Mouse (Mus musculus) adrenal gland, adult 2 months (tissue): ENCODE measurements around the gene Cacna1a. TPM values are rescaled to one million over a fixed set of nuclear protein-coding genes. Genes with fewer than 3 reads are reported as not detected.

Source experiments
- DNase-seq: peaks from one replicate; pipeline ENCODE4 v3.0.0; 2021
- polyA plus RNA-seq: library from polyadenylated mRNA; depleted of rRNA; stranded (reverse); fragments of >200 nt; gene quantifications from 2 replicates; pipeline ENCODE4 v1.2.3, GENCODE M21; 2012
- total RNA-seq, 2 experiments: library from RNA; stranded (reverse); gene quantifications; 2 replicates each; pipeline ENCODE4 v1.2.3; 2021

Gene Cacna1a
- total and polyA plus RNA-seq, 3 experiments, result 5.6 to 41.6 (median 7.8) TPM

DNA sequence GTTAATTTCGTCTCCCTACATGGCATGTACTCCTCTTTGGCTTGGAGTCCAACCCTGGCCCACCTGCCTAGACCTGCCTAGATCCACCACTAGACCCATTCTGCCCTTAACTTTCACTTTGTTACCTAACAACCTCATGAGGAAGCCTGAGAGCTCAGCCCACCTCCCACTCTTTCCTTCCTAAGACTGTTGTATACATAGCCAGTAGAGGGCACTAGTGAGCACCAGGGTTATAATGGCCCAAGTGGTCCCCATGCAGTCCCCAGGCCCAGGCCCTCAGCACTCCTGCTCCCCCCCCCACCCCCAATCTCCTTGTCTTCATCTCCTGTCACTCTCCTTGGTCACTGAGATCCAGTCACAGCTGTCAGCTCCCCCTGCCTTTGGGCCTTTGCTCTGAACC lies 86.2 kb downstream of the Cacna1a start:
- DNase-seq, result no peak

DNA sequence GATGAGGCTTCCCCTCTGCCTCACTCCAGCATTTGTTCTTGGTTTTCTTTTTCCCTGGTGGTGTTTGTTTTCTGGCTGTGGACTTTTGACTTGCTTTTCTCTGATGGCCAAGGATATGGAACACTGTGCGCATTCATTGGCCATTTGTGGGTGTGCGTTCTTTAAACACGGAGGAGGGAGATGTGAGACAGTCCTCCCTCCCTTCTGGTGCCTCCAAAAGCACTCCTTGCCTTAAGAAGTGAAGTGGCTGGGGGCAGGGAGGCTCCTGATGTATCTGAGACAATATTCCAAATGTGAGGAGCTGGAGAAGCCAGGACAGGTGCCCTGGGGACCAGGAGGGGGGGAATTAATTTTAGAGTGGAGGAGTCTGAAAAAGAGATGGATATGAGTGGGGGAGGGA lies 89.1 kb downstream of the Cacna1a start:
- DNase-seq, result no peak

- no peak for DNase-seq
Measured at GRCm38 (mm10) chr8:84483004-84483403, 94.8 kb downstream of the Cacna1a start.

- DNase-seq, result no peak
Measured at GRCm38 (mm10) chr8:84485366-84485765, 97.1 kb downstream of the Cacna1a start.

- peak; percentile 25 for DNase-seq
Measured at GRCm38 (mm10) chr8:84485864-84486263, 97.6 kb downstream of the Cacna1a start.

- DNase-seq, result no peak
Measured at GRCm38 (mm10) chr8:84489223-84489622, 101.0 kb downstream of the Cacna1a start.

DNA sequence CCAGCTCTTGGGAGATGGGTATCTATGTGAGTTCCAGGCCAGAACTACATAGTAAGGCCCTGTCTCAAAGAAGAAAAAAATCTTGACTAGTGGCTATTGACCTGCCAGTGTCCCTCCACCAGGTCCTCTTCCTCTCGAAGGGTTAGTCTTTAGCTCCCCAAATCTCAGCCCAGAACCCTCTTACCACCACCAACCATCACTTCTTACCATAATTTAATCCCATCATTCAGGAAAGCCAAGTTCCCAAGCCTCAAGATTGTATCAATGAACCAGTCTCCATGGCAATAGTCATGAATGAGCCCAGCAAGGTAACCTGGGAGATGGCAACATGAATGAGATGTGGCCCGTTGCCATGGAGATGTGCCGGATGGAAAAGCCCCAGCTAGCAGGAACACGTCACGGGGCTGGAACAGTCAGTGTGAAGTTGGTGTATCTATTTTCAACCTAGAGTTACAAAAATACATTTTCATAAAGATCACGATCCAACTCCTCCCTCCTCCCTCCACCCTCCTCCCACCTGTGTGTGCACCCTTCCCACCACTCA lies 106.4 kb downstream of the Cacna1a start:
- DNase-seq, result no peak

GRCm38 (mm10) chr8:84501181-84501580 lies 112.9 kb downstream of the Cacna1a start:
- no peak for DNase-seq

GRCm38 (mm10) chr8:84501671-84502308 lies 113.5 kb downstream of the Cacna1a start:
- DNase-seq, result peak; percentile 90

GRCm38 (mm10) chr8:84502638-84503037 lies 114.4 kb downstream of the Cacna1a start:
- no peak for DNase-seq

DNA sequence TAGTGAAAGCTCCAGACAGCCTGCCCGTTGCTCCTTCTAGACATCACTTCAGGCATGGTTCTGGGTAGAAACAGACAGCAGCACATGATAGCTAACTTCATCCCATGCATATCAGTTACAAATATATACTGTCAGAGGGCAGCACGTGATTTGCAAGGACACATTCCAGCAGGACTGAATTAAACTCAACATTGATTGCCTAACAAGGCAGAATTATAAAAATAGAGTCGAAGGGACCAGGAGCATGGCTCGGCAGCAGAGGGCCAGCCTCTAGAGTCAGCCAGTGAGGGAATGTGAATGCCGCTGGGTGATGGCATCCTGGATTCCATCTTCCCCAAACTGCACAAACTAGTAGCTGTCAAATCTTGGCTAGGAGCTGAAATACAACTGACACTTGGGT lies 119.0 kb downstream of the Cacna1a start:
- no peak for DNase-seq

- DNase-seq, result peak; percentile 15
Measured at GRCm38 (mm10) chr8:84509764-84510163, 121.5 kb downstream of the Cacna1a start.

GRCm38 (mm10) chr8:84511621-84512020 lies 123.4 kb downstream of the Cacna1a start:
- no peak for DNase-seq

- peak; percentile 26 for DNase-seq
Measured at GRCm38 (mm10) chr8:84513765-84514164, 125.5 kb downstream of the Cacna1a start.

- DNase-seq, result no peak
Measured at GRCm38 (mm10) chr8:84518180-84518579, 129.9 kb downstream of the Cacna1a start.

- no peak for DNase-seq
Measured at GRCm38 (mm10) chr8:84518720-84519119, 130.5 kb downstream of the Cacna1a start.

GRCm38 (mm10) chr8:84519767-84520626 lies 131.8 kb downstream of the Cacna1a start:
- no peak for DNase-seq

GRCm38 (mm10) chr8:84520999-84521398 lies 132.8 kb downstream of the Cacna1a start:
- DNase-seq, result no peak

- no peak for DNase-seq
Measured at GRCm38 (mm10) chr8:84528036-84528435, 139.8 kb downstream of the Cacna1a start.

GRCm38 (mm10) chr8:84529548-84529947 lies 141.3 kb downstream of the Cacna1a start:
- no peak for DNase-seq

DNA sequence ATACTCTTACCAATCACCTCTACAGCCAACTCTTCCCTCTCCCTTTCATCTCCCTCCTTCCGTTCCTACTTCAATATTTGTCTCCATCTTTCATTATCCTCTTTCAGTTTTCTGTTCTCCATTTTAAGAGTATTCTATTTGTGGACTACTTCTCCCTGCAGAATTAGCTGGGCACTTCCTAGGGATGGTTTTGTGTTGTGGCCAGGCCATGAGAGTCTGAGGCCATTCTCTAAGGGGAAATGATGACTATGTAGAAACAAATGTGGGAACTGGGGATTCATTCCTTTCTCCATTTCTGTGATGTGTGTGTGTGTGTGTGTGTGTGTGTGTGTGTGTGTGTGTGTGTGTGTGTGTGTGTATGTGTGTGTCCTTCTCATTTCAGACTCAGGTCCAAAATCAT lies 144.5 kb downstream of the Cacna1a start:
- DNase-seq, result no peak

- DNase-seq, result no peak
Measured at GRCm38 (mm10) chr8:84533341-84533740, 145.1 kb downstream of the Cacna1a start.

- no peak for DNase-seq
Measured at GRCm38 (mm10) chr8:84536917-84537316, 148.7 kb downstream of the Cacna1a start.
